Mouse (Mus musculus) heart, postnatal 36 days (tissue): ENCODE results near the gene Sesn3. TPM values are rescaled to one million over a fixed set of nuclear protein-coding genes. Genes with fewer than 3 reads are reported as not detected.

ENCODE experiments used
- DNase-seq, 2 experiments: peaks; one replicate each; pipeline ENCODE4 v3.0.0; 2021 to 2022
- intact Hi-C: fragments of 180-260 bp; cut with DNase I; formaldehyde crosslinking; loops from one replicate; pipeline ENCODE4 v1.15.1; 2025
- total RNA-seq, 2 experiments: library from RNA; stranded (reverse); gene quantifications; 2 replicates each; pipeline ENCODE4 v1.2.3; 2021

Sesn3 gene
- total RNA-seq, 2 experiments from 2014 or later = 23.3 to 25.0 TPM

GRCm38 (mm10) chr9:14276481-14277287 is 1.8 kb downstream of the Sesn3 start:
- intact Hi-C loops = loop anchor here (5.0 kb wide), 3 partner anchors 106 to 379 kb away; partner anchors contain the start of gene Endod1
- DNase-seq = peak in 1 of 2 experiments; percentile 7

GRCm38 (mm10) chr9:14277365-14277991 is 2.6 kb downstream of the Sesn3 start:
- intact Hi-C loops = loop anchor here (5.0 kb wide), 3 partner anchors 105 to 380 kb away; partner anchors contain the start of gene Endod1
- no peak for DNase-seq

GRCm38 (mm10) chr9:14280696-14281095 is 5.8 kb downstream of the Sesn3 start:
- no peak for DNase-seq
- intact Hi-C loops = no loop called here

GRCm38 (mm10) chr9:14285036-14285435 is 10.2 kb downstream of the Sesn3 start:
- intact Hi-C loops = no loop called here
- DNase-seq = no peak

- intact Hi-C loops = no loop called here
- DNase-seq = no peak
Observed at GRCm38 (mm10) chr9:14287234-14287633, 12.4 kb downstream of the Sesn3 start.

- intact Hi-C loops = no loop called here
- DNase-seq = no peak
Observed at GRCm38 (mm10) chr9:14288500-14288899, 13.6 kb downstream of the Sesn3 start.

- intact Hi-C loops = no loop called here
- DNase-seq = no peak
Observed at GRCm38 (mm10) chr9:14293866-14294265, 19.0 kb downstream of the Sesn3 start.

GRCm38 (mm10) chr9:14295680-14296440 is 21.0 kb downstream of the Sesn3 start:
- intact Hi-C loops = no loop called here
- DNase-seq = no peak

- intact Hi-C loops = no loop called here
Observed at GRCm38 (mm10) chr9:14297204-14297603, 22.3 kb downstream of the Sesn3 start.

GRCm38 (mm10) chr9:14299819-14300218 is 25.0 kb downstream of the Sesn3 start:
- no peak for DNase-seq
- intact Hi-C loops = no loop called here

More at GRCm38 (mm10) chr9:14297204-14297603, 22.3 kb downstream of the Sesn3 start:
- DNase-seq = no peak

- DNase-seq = no peak
- intact Hi-C loops = no loop called here
Observed at GRCm38 (mm10) chr9:14300795-14301194, 25.9 kb downstream of the Sesn3 start.

- intact Hi-C loops = no loop called here
- DNase-seq = no peak
Observed at GRCm38 (mm10) chr9:14304262-14304968, 29.5 kb downstream of the Sesn3 start.

GRCm38 (mm10) chr9:14307341-14307740 is 32.5 kb downstream of the Sesn3 start:
- intact Hi-C loops = no loop called here
- no peak for DNase-seq

GRCm38 (mm10) chr9:14313968-14314367 is 39.1 kb downstream of the Sesn3 start:
- no peak for DNase-seq
- intact Hi-C loops = no loop called here

- no peak for DNase-seq
- intact Hi-C loops = no loop called here
Observed at GRCm38 (mm10) chr9:14314477-14314876, 39.6 kb downstream of the Sesn3 start.

GRCm38 (mm10) chr9:14316618-14317017 is 41.8 kb downstream of the Sesn3 start:
- intact Hi-C loops = no loop called here
- DNase-seq = no peak

- DNase-seq = no peak
- intact Hi-C loops = no loop called here
Observed at GRCm38 (mm10) chr9:14335829-14336228, 61.0 kb downstream of the Sesn3 start.

GRCm38 (mm10) chr9:14336901-14337300 is 62.0 kb downstream of the Sesn3 start:
- intact Hi-C loops = no loop called here

GRCm38 (mm10) chr9:14338701-14339100 is 63.8 kb downstream of the Sesn3 start:
- intact Hi-C loops = no loop called here
- no peak for DNase-seq

More at GRCm38 (mm10) chr9:14336901-14337300, 62.0 kb downstream of the Sesn3 start:
- DNase-seq = no peak

GRCm38 (mm10) chr9:14342041-14342668 is 67.3 kb downstream of the Sesn3 start:
- peak; percentile 67 to 77 for DNase-seq
- intact Hi-C loops = loop anchor here (1.0 to 5.0 kb wide), 3 partner anchors 453 to 1110 kb away; no protein-coding TSS in a partner anchor
